Mouse (Mus musculus) kidney, embryonic 14.5 days (tissue): ENCODE measurements at regions not wholly inside any gene's neighbourhood (a gene's known extent, or its start where the extent isn't known, plus 50 kb on each side); places are given as distances from the start of the nearest gene placed in this dataset.

Experiments used
- ATAC-seq: fragments of 200-750 bp; cut with Nextera tagmentation; 2 replicates; pipeline ENCODE4 v1.8.0; 2017; ENCODE audit warnings: moderate number of reproducible peaks, mild to moderate bottlenecking, moderate TSS enrichment, moderate library complexity; ENCODE audit not compliant: low FRiP score, low TSS enrichment
- H3K27ac ChIP-seq: fragments of 300-500 bp; sonication (generic); 2 replicates; pipeline ENCODE4 v1.5.1; 2014; ENCODE audit warnings: low read depth, mild to moderate bottlenecking, low read length, moderate library complexity, mixed read lengths
- H3K27me3 ChIP-seq: fragments of 300-500 bp; sonication (generic); 2 replicates; pipeline ENCODE4 v1.6.1; 2014; ENCODE audit warnings: mild to moderate bottlenecking, low read length; ENCODE audit not compliant: control insufficient read depth, insufficient read depth
- H3K36me3 ChIP-seq: fragments of 300-500 bp; sonication (generic); 2 replicates; pipeline ENCODE4 v1.6.1; 2014; ENCODE audit warnings: low read length, mixed read lengths; ENCODE audit not compliant: control insufficient read depth, insufficient read depth
- H3K4me1 ChIP-seq: fragments of 300-500 bp; sonication (generic); 2 replicates; pipeline ENCODE4 v1.6.1; 2014; ENCODE audit warnings: low read length, mixed read lengths; ENCODE audit not compliant: control insufficient read depth, insufficient read depth
- H3K4me2 ChIP-seq: fragments of 300-500 bp; sonication (generic); replicated peaks from 2 replicates; pipeline ENCODE4 v1.6.1; 2014; ENCODE audit warnings: low read depth, mild to moderate bottlenecking, low read length
- H3K4me3 ChIP-seq: fragments of 300-500 bp; sonication (generic); 2 replicates; pipeline ENCODE4 v1.5.1; 2014; ENCODE audit warnings: mild to moderate bottlenecking, low read length
- H3K9ac ChIP-seq: fragments of 300-500 bp; sonication (generic); 2 replicates; pipeline ENCODE4 v1.6.1; 2014; ENCODE audit warnings: low read depth, mild to moderate bottlenecking, low read length, moderate library complexity
- H3K9me3 ChIP-seq: fragments of 300-500 bp; sonication (generic); 2 replicates; pipeline ENCODE4 v1.6.1; 2016; ENCODE audit warnings: low read length; ENCODE audit not compliant: control insufficient read depth
- WGBS: fragments of 180-500 bp; shearing (Covaris S2); extraction: QIAGEN DNeasy Blood & Tissue Kit; methylation state at CpG from one replicate; pipeline ENCODE4 v1.1.7; 2014; 5-methylcytosine and 5-hydroxymethylcytosine counted together

GRCm38 (mm10) chr8:90657116-90657515 is 160.1 kb downstream of the Gm19935 start:
- Histone ChIP-seq H3K4me3 (no peak overlapping the region), H3K27me3 (no peaks in the 10 kb centered on the region), H3K27ac (no peak overlapping the region), H3K9me3 (peaks cover 4% of the 10 kb centered on the region; the same call in 1 of the 2 replicates), H3K9ac (no peak overlapping the region), H3K4me1 (no peaks in the 10 kb centered on the region), H3K4me2 (no peak overlapping the region), H3K36me3 (no peaks in the 10 kb centered on the region)
- no peak for ATAC-seq
- 64% methylated on average over 5 of the region's 5 CpGs for WGBS

- no peak overlapping the region for H3K4me2 ChIP-seq
- H3K27me3 ChIP-seq: no peaks in the 10 kb centered on the region
- no peaks in the 10 kb centered on the region for H3K36me3 ChIP-seq
- H3K9me3 ChIP-seq: no peaks in the 10 kb centered on the region
- H3K4me3 ChIP-seq: no peak overlapping the region
- no peak overlapping the region for H3K9ac ChIP-seq
- 41% methylated on average over 5 of the region's 5 CpGs for WGBS
- no peak overlapping the region for H3K27ac ChIP-seq
- ATAC-seq: no peak
- H3K4me1 ChIP-seq: no peaks in the 10 kb centered on the region
Measured at GRCm38 (mm10) chr8:90656436-90657090, 160.6 kb downstream of the Gm19935 start.

GRCm38 (mm10) chr8:90654786-90655185 is 162.4 kb downstream of the Gm19935 start:
- Histone ChIP-seq H3K36me3 (no peaks in the 10 kb centered on the region), H3K4me2 (no peak overlapping the region), H3K9ac (no peak overlapping the region), H3K27ac (no peak overlapping the region), H3K4me3 (no peak overlapping the region), H3K9me3 (0 out of 2 replicates have a peak, but pooled peaks cover 2% of the 10 kb centered on the region), H3K4me1 (no peaks in the 10 kb centered on the region), H3K27me3 (no peaks in the 10 kb centered on the region)
- WGBS: 94% methylated on average over 2 of the region's 2 CpGs
- ATAC-seq: no peak

DNA sequence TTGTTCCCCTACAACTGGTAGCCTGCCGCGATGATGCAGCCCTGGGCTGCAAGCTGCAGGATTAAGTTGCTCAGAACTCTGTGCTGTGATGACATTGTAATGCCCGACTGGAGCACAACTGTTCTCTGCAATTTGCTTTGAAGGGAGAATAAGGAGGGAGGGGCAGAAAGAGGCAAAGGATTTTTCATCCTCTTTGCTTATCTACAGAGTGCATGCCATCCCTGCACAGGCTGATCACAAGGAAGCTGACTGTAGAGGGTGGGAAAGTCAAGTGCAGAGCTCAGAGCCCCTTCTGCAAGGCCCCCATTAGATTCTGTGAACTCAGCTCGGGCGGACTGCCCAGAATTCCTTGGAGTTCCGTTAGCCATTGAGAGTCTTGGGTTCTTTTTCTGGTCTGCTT is 174.8 kb downstream of the Gm19935 start:
- H3K4me2 ChIP-seq: no peak overlapping the region
- H3K27ac ChIP-seq: no peak overlapping the region
- H3K4me1 ChIP-seq: no peaks in the 10 kb centered on the region
- WGBS: 58% methylated on average over 6 of the region's 6 CpGs
- H3K27me3 ChIP-seq: no peaks in the 10 kb centered on the region
- H3K36me3 ChIP-seq: no peaks in the 10 kb centered on the region
- H3K4me3 ChIP-seq: no peak overlapping the region
- H3K9me3 ChIP-seq: no peaks in the 10 kb centered on the region
- ATAC-seq: no peak
- no peak overlapping the region for H3K9ac ChIP-seq

GRCm38 (mm10) chr8:90636770-90637169 is 180.4 kb downstream of the Gm19935 start:
- Histone ChIP-seq H3K27me3 (no peaks in the 10 kb centered on the region), H3K9ac (no peak overlapping the region), H3K4me3 (no peak overlapping the region), H3K27ac (no peak overlapping the region), H3K9me3 (no peaks in the 10 kb centered on the region), H3K36me3 (no peaks in the 10 kb centered on the region), H3K4me2 (no peak overlapping the region), H3K4me1 (no peaks in the 10 kb centered on the region)
- WGBS: 81% methylated on average over 7 of the region's 7 CpGs
- no peak for ATAC-seq

DNA sequence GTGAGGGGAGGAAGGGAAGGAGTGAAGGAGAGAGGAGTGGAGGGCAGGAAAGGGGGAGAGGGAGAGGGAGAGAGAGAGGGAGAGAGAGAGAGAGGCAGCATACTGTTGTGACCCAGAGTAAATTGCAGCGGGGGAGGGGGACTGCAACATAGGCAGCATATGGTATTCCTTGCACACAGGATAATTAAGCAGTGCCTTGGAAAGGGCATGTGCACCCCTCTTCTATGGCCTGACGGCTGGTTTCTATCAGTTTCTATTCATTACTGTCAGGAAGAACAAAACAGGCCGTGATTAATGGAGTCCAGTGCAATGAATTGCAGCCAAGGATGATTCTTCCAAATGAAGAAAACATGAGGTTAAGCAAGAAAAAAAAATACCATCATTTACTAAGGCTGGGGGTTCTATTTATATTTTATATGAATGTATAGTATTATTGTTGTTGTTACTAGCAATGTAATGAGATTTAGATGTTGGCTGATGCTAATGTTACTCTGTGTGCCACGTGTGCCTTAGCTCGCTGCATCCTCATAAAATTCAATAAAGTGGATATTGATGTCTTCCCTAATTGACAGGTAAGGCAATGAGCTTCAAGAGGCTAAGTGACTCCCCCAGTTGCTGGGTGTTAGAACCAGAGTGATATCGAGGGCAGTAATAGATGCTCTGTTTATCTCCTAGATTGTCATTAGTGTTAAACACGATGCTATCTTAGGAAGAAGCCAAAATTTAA is 181.3 kb downstream of the Gm19935 start:
- Histone ChIP-seq H3K27ac (no peak overlapping the region), H3K36me3 (no peaks in the 10 kb centered on the region), H3K9me3 (no peaks in the 10 kb centered on the region), H3K4me3 (no peak overlapping the region), H3K4me2 (no peak overlapping the region), H3K27me3 (no peaks in the 10 kb centered on the region), H3K4me1 (no peaks in the 10 kb centered on the region), H3K9ac (no peak overlapping the region)
- WGBS: 57% methylated on average over 7 of the region's 7 CpGs
- peak; percentile 68; the same call in 1 of the 2 replicates for ATAC-seq

DNA sequence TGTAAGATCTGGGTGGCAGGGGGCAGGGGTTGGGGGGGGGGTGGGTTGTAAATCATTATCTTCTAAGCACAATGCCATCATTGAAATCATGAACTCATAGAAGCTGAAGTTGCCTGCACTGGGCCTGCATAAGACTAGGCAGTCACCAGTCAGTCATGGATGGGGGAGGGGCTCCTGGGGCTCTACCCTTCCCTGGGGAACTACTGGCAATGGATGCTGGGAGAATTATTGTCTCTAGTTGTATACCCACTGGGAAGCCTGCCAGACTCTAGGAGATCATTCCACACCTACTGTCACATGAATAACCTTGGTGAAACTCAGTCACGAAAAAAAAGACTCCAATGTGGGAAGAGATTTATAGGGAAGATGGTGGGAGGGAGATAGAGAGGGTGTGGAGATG is 186.4 kb downstream of the Gm19935 start:
- Histone ChIP-seq H3K36me3 (no peaks in the 10 kb centered on the region), H3K27me3 (no peaks in the 10 kb centered on the region), H3K27ac (no peak overlapping the region), H3K9me3 (no peaks in the 10 kb centered on the region), H3K9ac (no peak overlapping the region), H3K4me2 (no peak overlapping the region), H3K4me3 (no peak overlapping the region), H3K4me1 (no peaks in the 10 kb centered on the region)
- ATAC-seq: no peak
- WGBS: 66% methylated on average over 1 of the region's 1 CpGs

DNA sequence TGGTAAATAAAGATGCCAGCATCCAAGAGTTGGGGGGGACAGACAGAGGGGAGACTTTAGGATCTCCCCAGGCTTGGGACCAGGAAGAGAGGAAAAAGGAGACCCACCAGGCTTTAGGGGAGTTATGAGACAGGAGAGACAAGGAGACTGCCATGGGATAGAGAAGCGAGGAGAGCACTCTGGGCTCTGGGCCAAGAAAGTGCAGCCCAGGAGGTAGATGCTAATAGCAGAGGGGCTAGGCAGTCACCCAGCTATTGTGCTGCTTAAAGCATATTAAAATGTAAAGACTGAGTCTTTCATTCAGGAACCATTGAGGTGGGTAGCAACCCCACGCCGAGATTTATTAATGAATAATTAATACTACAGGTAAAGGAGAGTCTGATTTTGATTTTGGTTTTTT is 208.8 kb downstream of the Gm19935 start:
- 83% methylated on average over 3 of the region's 3 CpGs for WGBS
- no peak for ATAC-seq
- H3K27ac ChIP-seq: no peak overlapping the region

GRCm38 (mm10) chr8:90600946-90601695 is 216.1 kb downstream of the Gm19935 start:
- Histone ChIP-seq H3K4me3 (no peak overlapping the region), H3K36me3 (no peaks in the 10 kb centered on the region), H3K9me3 (no peaks in the 10 kb centered on the region), H3K27ac (no peak overlapping the region), H3K4me2 (no peak overlapping the region), H3K4me1 (no peaks in the 10 kb centered on the region), H3K9ac (no peak overlapping the region), H3K27me3 (no peaks in the 10 kb centered on the region)
- ATAC-seq: no peak
- 33% methylated on average over 11 of the region's 11 CpGs for WGBS

More for the DNA sequence above, 208.8 kb downstream of the Gm19935 start:
- Histone ChIP-seq H3K9ac (no peak overlapping the region), H3K4me3 (no peak overlapping the region), H3K4me1 (no peaks in the 10 kb centered on the region), H3K36me3 (no peaks in the 10 kb centered on the region), H3K4me2 (no peak overlapping the region), H3K27me3 (no peaks in the 10 kb centered on the region), H3K9me3 (no peaks in the 10 kb centered on the region)
